Mouse (Mus musculus): ENCODE results near the gene Gng8.

Gng8 gene

GRCm38 (mm10) chr7:16911904-16912303 is 20.3 kb downstream of the Gng8 start:
- no peak for DNase-seq

DNA sequence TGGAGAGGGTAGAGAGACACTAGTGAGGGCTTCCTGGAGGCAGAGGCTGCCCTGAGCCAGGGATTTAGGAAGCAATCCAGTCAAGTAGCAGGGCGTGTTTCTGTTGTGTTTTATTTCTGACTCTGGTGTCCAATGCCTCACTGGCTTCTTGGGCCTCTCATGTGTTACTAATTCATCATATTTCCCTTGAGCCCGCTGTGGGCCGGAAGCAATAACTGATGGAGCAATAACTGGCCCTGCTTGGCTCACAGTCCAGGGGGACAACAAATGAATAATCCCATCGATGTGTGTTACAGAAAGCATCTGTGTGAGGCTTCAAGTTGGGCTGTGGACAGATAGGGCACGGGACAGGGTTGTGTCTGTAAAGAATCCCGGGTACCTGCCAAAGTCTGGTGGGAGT is 20.8 kb downstream of the Gng8 start:
- no peak for DNase-seq

- peak; percentile 65 for DNase-seq
These were observed 22.3 kb downstream of the Gng8 start for GRCm38 (mm10) chr7:16913806-16914452.

GRCm38 (mm10) chr7:16914453-16915343 is 23.1 kb downstream of the Gng8 start:
- DNase-seq = no peak

GRCm38 (mm10) chr7:16915461-16916340 is 24.1 kb downstream of the Gng8 start:
- DNase-seq = no peak

DNA sequence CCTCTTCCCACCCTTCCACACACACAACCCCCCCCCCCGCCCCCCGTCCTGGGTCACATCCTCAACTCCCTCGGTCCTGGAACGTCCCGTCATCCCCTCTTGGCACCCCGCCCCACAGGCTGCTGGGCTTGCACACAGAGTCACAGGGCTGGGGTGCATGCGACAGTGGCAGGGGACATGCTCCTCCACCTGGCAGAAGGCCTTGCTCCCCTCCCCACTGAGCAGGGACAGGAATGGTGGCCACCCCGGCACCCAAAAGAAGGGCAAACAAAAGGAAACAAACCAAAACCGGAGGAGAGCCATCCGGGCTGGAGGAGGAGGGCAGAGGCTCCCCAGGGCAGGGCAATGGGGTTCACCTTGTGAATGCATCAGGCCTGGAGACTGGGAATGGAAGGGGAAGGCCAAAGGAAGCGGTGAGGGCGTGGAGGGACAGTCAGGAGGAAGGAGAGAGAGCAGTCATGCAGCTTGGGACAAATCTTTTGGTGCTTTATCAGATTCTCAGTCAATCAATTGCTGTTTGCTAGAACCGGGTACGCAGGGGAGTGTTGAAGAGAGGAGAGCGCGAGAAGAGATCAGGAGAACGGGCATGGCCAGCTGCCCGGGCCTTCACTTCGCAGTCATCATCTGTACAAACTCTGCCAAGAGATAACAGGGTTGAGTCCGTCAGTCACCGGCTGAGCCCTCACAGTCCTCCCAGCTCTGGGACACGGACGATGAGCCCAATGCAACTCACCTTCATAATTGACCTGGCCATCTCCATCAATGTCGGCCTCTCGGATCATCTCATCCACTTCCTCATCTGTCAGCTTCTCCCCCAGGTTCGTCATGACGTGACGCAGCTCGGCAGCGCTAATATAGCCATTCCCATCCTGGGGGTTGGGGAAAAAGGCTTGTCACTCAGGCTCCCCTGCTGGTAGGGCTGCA is 25.0 kb downstream of the Gng8 start:
- no peak for DNase-seq

DNA sequence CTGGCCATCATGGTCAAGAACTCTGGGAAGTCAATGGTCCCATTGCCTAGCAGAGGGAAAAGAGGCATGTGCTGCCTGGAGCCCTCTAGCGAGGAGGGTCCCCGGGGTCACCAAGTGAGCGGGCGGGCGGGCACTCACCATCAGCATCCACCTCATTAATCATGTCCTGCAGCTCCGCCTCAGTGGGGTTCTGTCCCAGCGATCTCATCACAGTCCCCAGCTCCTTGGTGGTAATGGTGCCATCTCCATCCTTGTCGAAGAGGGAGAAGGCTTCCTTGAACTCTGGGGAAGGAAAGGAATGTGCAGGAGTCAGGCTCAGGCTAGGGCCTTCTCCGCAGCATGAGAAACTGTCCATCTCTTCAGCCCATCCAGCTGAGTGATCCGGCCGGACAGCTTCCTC is 25.9 kb downstream of the Gng8 start:
- DNase-seq = no peak

- peak; percentile 77 for DNase-seq
These were observed 26.4 kb downstream of the Gng8 start for GRCm38 (mm10) chr7:16918014-16918413.

GRCm38 (mm10) chr7:16918670-16919069 is 27.1 kb downstream of the Gng8 start:
- DNase-seq = no peak

- DNase-seq = no peak
These were observed 28.0 kb downstream of the Gng8 start for GRCm38 (mm10) chr7:16919395-16920149.

- no peak for DNase-seq
These were observed 28.6 kb downstream of the Gng8 start for GRCm38 (mm10) chr7:16920150-16920579.

GRCm38 (mm10) chr7:16920818-16921791 is 29.5 kb downstream of the Gng8 start:
- DNase-seq = peak; percentile 61

GRCm38 (mm10) chr7:16921881-16922335 is 30.3 kb downstream of the Gng8 start:
- DNase-seq = no peak

DNA sequence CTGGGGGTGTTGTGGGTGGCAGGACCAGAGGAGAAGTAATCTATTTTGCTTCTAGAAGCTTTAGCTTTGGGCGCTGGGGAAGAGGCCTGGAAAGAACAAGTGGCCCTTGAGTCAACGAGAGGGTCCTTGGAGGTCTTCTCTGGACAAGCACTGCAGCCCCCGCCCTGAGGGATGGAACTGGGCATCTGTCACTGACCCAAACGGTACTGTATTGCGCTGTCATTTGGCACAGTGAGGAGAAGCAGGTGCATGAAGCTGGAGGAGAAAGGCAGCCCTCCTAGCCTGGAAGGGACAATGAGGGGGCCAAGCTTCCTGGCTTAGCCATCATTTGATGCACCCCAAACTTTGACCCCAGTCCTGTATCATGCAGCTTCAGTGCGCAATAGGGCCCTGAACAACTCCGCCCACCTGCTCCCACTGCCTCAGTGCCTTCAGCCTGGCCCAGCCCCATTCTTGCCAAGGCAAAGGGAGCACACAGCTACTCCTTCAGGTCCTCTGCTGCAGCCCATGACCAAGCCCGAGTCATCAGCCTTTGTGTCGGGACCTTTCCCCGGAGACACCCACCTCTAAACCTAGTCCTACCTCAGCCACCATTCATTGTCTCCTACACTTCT is 30.9 kb downstream of the Gng8 start:
- DNase-seq = peak; percentile 53

DNA sequence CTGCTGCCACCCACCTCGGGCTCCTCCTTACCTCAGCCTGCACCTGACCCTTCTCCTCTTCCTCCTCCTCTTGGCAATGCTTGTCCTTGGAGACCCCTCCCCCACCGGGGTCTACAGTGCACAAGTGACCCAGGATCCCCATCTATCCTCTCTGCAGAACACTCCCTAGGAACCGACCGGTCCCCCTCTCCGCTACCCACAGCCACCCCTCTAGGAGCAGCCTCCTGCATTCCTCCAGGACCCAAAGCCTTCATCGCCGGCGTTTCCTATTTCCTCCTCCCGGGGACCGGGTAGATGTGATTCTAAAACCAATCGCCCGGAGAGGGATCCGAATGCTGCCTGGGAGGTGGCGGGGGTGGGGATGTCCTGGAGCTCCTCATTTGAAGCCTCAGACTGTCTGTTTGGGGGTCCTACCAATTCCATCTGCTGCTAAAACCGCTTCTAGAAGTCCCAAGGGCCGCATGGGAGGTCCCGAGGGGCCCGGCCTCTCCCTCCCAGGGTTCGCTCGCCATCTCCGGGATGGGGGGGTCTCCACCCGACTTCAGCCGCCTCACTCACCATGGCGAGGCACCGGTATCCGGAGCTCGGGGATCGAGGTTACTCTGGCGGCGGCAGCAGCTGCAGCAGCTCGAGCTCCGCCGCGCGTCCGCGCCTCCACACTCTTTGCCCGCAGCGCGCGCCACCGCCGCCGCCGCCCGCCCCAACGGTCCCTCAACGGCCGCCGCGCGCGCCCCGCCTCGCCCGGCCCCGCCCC is 31.9 kb downstream of the Gng8 start:
- DNase-seq = peak; percentile 47

GRCm38 (mm10) chr7:16924037-16924834 is 32.6 kb downstream of the Gng8 start, which contains the start of gene Calm3:
Gene Calm3 (minus strand): TSS chr7:16924114.
- DNase-seq = peak; percentile 100

DNA sequence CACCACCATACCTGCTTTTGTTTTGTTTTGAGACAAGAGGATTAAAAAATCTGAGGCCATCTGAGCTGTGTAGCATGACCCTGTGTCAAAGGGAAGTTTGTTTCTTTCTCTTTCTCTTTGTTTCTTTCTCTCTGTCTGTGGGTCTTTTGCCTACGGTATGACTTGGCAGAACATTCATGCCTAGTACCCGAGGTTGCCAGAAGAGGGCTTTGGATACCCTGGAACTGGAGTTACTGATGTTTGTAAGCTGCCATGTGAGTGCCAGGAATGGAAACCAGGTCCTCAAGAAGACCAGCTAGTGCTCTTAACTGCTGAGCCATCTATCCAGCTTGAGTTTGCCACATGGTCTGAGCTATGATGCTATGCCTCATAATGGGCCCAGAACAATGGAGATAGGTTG is 36.8 kb downstream of the Gng8 start:
- no peak for DNase-seq

GRCm38 (mm10) chr7:16930850-16931249 is 39.3 kb downstream of the Gng8 start:
- DNase-seq = no peak

All from right cerebral cortex, postnatal 25 days (tissue).